Mouse (Mus musculus) erythroblast, embryonic 14.5 days (primary cell): Measurements from ENCODE around the gene Zc2hc1c.

ENCODE experiments used
- GATA1 ChIP-seq: IDR thresholded peaks from 2 replicates; pipeline ENCODE4 v1.6.1; 2012; ENCODE audit warnings: low read length, inconsistent platforms, mixed read lengths
- TAL1 ChIP-seq: IDR thresholded peaks from 3 replicates; pipeline ENCODE4 v1.6.1; 2012; ENCODE audit warnings: low read length, inconsistent platforms, mixed read lengths

- TF ChIP-seq TAL1 (no peak), GATA1 (no peak)
Measured at GRCm38 (mm10) chr12:85256074-85256751, 32.2 kb upstream of the Zc2hc1c start.
